Mouse (Mus musculus): Measurements from ENCODE around the gene 3110018I06Rik.

Gene 3110018I06Rik

GRCm38 (mm10) chr12:107488371-107488770, at the start of gene 3110018I06Rik:
Gene 3110018I06Rik (plus strand): TSS chr12:107488632.
- no peak for DNase-seq

- no peak for DNase-seq
Measured at GRCm38 (mm10) chr12:107444681-107445080, 43.8 kb upstream of the 3110018I06Rik start.

DNA sequence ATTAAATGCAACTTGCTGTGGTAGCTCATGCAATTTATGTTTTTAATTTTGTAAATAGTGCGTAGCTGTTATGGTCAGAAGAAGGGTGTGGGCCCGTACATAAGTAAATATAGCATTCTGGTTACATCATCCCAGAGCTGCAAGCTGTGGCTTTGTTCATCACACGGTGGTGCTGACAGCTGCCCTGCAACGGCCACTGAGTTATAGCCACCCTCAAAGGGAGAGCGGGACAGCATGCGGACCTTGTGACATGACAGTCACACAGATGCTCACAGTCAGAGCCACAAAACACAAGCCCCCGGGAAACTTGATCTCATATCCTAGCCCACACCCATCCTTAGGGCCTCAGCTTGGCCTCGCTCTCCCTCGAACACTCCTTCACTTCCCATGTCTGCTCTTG, 30.6 kb upstream of the 3110018I06Rik start:
- no peak for DNase-seq

DNA sequence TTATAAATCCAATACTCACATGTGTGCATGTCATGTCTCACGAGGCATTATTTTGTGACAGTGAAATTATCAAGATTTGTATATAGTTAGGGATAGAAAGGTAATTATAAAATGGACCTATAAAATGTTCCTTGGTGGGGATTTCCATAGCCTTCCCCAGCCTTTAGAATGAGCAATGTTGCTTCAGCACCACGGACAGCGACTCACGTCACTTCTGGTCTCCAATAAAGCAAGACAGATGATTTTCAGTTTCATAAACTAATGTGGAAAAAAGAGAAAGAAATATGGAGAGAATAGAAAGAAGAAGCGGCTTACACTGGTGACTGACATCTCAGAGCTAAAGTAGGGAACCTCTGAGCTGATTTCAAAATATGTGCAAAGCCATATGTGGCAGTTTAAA, 23.7 kb upstream of the 3110018I06Rik start:
- DNase-seq = peak in 1 of 2 experiments; percentile 46

- no peak for DNase-seq
Measured at GRCm38 (mm10) chr12:107476441-107477291, 11.8 kb upstream of the 3110018I06Rik start.

GRCm38 (mm10) chr12:107479350-107479749, 9.1 kb upstream of the 3110018I06Rik start:
- DNase-seq = no peak

DNA sequence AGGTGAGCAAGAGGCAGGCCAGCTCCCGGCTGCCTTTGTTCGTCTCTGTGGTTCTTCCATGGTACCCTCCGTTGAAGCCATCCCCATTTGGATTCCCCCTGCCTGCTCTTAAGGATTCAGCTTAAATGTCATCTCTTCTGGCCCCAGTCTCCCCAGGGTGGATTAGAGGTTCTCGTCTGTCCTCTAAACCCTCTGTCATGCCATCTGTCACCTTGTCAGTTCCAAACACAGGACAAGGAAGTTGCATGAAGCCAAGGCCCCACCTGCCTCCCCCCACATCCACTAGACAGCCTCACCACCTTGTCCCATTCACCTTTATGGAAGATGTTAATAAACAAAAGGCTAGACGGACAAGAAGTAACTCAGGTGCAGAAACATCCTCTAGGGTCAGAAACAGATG, 5.4 kb upstream of the 3110018I06Rik start:
- no peak for DNase-seq

GRCm38 (mm10) chr12:107491344-107491743, 2.9 kb downstream of the 3110018I06Rik start:
- DNase-seq = no peak

DNA sequence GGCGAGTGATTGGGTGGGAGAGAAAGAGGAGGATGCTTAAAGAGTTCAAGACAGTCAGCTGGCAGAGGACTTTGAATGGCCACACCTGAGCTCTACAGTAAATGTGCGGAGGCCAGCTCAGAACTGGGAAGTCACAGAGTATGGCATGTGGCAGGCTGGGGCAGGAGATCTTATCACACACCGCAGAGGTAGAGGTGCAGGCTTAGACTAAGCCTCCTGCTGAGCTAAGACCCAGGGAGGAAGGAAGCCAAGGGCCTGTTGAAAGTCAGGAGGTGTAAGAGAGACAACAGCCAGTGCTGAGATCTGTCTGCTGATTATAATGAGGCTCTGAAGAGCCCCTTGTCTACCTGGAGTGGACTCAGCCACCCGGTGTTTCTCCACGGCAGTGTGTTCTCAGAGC, 8.5 kb downstream of the 3110018I06Rik start:
- no peak for DNase-seq

DNA sequence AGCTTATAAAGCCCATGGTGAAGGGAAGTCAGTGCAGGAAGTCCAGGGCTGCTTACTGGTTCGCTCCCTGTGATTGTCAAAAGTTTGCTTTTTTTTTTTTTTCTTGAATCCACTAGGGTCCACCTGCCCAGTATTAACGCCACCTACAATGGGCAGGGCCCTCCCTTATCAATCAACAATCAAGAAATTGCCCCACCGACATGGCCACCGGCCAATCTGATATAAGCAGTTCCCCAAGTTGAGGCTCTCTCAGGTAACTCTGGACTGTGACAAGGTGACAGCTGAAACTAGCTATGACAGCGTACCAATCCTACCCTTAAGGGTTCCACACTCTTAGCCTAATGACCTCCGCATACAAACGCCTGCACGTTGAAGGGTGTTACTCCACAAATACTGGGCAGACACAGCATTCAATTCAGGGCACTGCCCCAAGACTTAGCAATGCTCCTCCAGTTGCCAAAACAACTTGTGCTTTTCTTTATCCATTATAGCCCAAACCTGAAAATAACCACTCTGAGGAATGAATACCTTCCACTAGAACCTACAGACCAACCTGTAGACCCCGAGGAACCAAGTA, 21.3 kb downstream of the 3110018I06Rik start:
- no peak for DNase-seq

DNA sequence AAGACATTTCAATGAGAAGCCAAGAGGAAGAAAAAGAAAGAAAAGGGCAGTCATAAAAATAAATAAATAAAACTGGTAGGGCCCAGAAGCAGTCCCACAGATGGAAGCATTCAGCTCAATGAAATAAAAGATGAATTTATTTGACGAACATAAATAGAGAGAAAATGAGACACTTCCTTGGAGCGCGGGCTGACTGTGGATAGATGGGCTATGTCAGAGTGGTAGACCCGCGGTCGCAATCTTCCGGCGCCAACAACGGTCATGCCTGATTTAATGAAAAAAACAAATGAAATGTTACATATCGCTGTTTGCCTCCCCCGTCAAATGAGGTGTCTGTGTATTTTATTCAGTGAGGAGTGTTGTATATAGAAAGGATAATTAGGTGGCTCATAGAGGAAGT, 22.7 kb downstream of the 3110018I06Rik start:
- no peak for DNase-seq

GRCm38 (mm10) chr12:107516265-107517217, 28.1 kb downstream of the 3110018I06Rik start:
- no peak for DNase-seq

DNA sequence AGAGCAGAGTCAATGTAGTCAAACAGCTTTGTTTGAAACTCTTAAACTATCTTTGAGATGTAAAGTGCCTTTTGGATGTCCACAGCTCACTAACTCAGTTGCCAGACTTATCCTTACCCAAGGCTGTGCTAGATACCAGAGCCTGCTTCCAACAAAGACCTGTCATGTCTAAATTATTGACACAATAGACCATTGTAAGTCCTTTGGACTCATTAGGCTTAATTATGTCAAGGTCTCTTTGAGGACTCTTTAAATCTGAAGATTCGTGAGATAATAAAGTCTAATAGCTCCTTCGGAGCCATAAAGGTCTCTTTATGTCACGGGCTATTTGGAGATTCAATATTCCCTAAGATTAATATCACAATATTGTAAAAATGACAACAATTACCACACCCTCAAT, 32.5 kb downstream of the 3110018I06Rik start:
- no peak for DNase-seq

DNA sequence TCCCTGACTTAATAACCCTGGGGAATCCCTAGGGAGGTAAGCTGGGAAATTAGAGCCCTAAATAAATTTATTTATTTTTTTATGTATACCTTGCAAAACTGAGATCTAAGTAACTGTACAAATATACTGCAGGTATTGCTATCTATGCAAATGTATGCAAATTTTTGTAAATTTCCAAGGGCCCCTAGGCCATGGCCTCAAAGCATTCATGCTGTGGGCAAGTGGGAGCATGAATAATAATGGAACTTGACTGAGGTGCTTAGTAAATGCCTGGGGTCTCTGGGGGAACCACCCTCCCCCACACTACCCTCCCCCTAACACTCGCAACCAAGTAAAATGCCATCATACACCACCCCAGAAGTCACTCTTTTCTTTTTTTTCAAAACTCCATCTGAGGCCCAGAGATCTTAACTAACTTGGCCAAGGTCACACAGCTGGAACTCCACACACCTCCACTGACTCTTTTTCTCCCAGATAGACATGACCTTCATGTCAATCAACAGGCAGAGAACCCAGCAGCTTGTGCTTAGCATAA, 40.0 kb downstream of the 3110018I06Rik start:
- DNase-seq = no peak

- DNase-seq = no peak
Measured at GRCm38 (mm10) chr12:107532871-107533270, 44.4 kb downstream of the 3110018I06Rik start.

All from kidney, adult 8-10 months (tissue).